Mouse (Mus musculus) kidney, embryonic 15.5 days (tissue): ENCODE data around the gene Smim24. TPM values are rescaled to one million over a fixed set of nuclear protein-coding genes. Genes with fewer than 3 reads are reported as not detected.

Experiments used
- microRNA-seq: library from miRNA; unstranded; fragments of <30 nt; microRNA quantifications from one replicate; pipeline ENCODE4, GENCODE M21; 2016
- polyA plus RNA-seq: library from polyadenylated mRNA; unstranded; fragments of >200 nt; fragmentation: Nextera tagmentation; extraction: Ambion mirVana; gene quantifications from 2 replicates; pipeline ENCODE4 v1.2.1, GENCODE M21; 2015

Smim24 gene
- polyA plus RNA-seq, 1 experiment from 2014 or later: 26.0 TPM

Small RNA genes within 50 kb of the gene (microRNA-seq; reads per million reads assigned to microRNA genes)
- gene Mir1191b (0.59 reads per million), gene Mir6913 (not detected)

Other genes starting within 250 kb of the Smim24 start
- gene Pias4, start 225.1 kb upstream of the Smim24 start, polyA plus RNA-seq: 48.6 and 51.2 TPM in 2 replicates
- gene Eef2, start 216.4 kb upstream of the Smim24 start, polyA plus RNA-seq: 563 and 597 TPM in 2 replicates
- 41.0 and 47.9 TPM in 2 replicates for gene Dapk3, start 210.0 kb upstream of the Smim24 start, polyA plus RNA-seq
- not detected in 2 replicates for gene 4930442H23Rik, start 209.2 kb upstream of the Smim24 start, polyA plus RNA-seq
- gene Nmrk2, start 191.0 kb upstream of the Smim24 start, polyA plus RNA-seq: 0.18 TPM in 1 of 2 replicates, not detected in the other
- 0.28 and 0.51 TPM in 2 replicates for gene Atcay, start 162.2 kb upstream of the Smim24 start, polyA plus RNA-seq
- gene Zfr2, start 159.9 kb upstream of the Smim24 start, polyA plus RNA-seq: 6.8 and 7.3 TPM in 2 replicates
- 5.8 and 6.8 TPM in 2 replicates for gene Matk, start 140.1 kb upstream of the Smim24 start, polyA plus RNA-seq
- 230 and 244 TPM in 2 replicates for gene Mrpl54, start 126.1 kb upstream of the Smim24 start, polyA plus RNA-seq
- 59.7 and 63.4 TPM in 2 replicates for gene Apba3, start 126.1 kb upstream of the Smim24 start, polyA plus RNA-seq
- 15.9 and 18.1 TPM in 2 replicates for gene Tjp3, start 101.5 kb upstream of the Smim24 start, polyA plus RNA-seq
- 51.0 and 61.3 TPM in 2 replicates for gene Pip5k1c, start 100.1 kb upstream of the Smim24 start, polyA plus RNA-seq
- 38.8 and 44.2 TPM in 2 replicates for gene Cactin, start 71.9 kb upstream of the Smim24 start, polyA plus RNA-seq
- gene Tbxa2r, start 64.3 kb upstream of the Smim24 start, polyA plus RNA-seq: 14.4 and 18.3 TPM in 2 replicates
- gene Gipc3, start 49.8 kb upstream of the Smim24 start, polyA plus RNA-seq: 0.08 TPM in 1 of 2 replicates, not detected in the other
- gene Hmg20b, start 42.6 kb upstream of the Smim24 start, polyA plus RNA-seq: 87.0 and 94.6 TPM in 2 replicates
- gene Mfsd12, start 35.6 kb upstream of the Smim24 start, polyA plus RNA-seq: 10.3 and 11.5 TPM in 2 replicates
- 0.62 and 1.6 TPM in 2 replicates for gene 4930404N11Rik, start 27.2 kb upstream of the Smim24 start, polyA plus RNA-seq
- 105 and 114 TPM in 2 replicates for gene Fzr1, start 14.5 kb upstream of the Smim24 start, polyA plus RNA-seq
- 79.7 and 82.2 TPM in 2 replicates for gene Dohh, start 8.6 kb upstream of the Smim24 start, polyA plus RNA-seq
- gene Gm48551, start 8.6 kb upstream of the Smim24 start, polyA plus RNA-seq: 2.5 and 4.1 TPM in 2 replicates
- 1.6 and 2.1 TPM in 2 replicates for gene Gm48552, start 4.0 kb upstream of the Smim24 start, polyA plus RNA-seq
- gene Nfic, start 62.6 kb downstream of the Smim24 start, polyA plus RNA-seq: 67.9 and 84.5 TPM in 2 replicates
- gene Celf5, start 89.7 kb downstream of the Smim24 start, polyA plus RNA-seq: 0.50 and 0.82 TPM in 2 replicates
- gene Ncln, start 103.3 kb downstream of the Smim24 start, polyA plus RNA-seq: 85.7 and 93.5 TPM in 2 replicates
- 1.2 and 1.4 TPM in 2 replicates for gene S1pr4, start 107.1 kb downstream of the Smim24 start, polyA plus RNA-seq
- 0.89 and 1.00 TPM in 2 replicates for gene Gna15, start 131.2 kb downstream of the Smim24 start, polyA plus RNA-seq
- 79.0 and 88.6 TPM in 2 replicates for gene Gna11, start 152.1 kb downstream of the Smim24 start, polyA plus RNA-seq
- gene Aes, start 166.4 kb downstream of the Smim24 start, polyA plus RNA-seq: 535 and 630 TPM in 2 replicates
- 39.3 and 45.6 TPM in 2 replicates for gene Tle2, start 181.5 kb downstream of the Smim24 start, polyA plus RNA-seq
- 15.6 and 16.8 TPM in 2 replicates for gene Tle6, start 208.0 kb downstream of the Smim24 start, polyA plus RNA-seq
- gene BC025920, start 213.2 kb downstream of the Smim24 start, polyA plus RNA-seq: 0.62 and 0.84 TPM in 2 replicates
- 40.0 and 42.8 TPM in 2 replicates for gene Sirt6, start 234.7 kb downstream of the Smim24 start, polyA plus RNA-seq
- gene Ankrd24, start 235.5 kb downstream of the Smim24 start, polyA plus RNA-seq: 15.2 and 17.3 TPM in 2 replicates